Mouse (Mus musculus) neural tube, embryonic 14.5 days (tissue): Measurements from ENCODE around the gene Klhdc3. TPM values are rescaled to one million over a fixed set of nuclear protein-coding genes. Genes with fewer than 3 reads are reported as not detected.

Source experiments
- ATAC-seq: fragments of 200-750 bp; cut with Nextera tagmentation; 2 replicates; pipeline ENCODE4 v1.8.0; 2017; ENCODE audit warnings: low read depth, mild to moderate bottlenecking, moderate TSS enrichment, moderate library complexity
- H3K27ac ChIP-seq: fragments of 300-500 bp; sonication (generic); 2 replicates; pipeline ENCODE4 v1.5.1; 2014; ENCODE audit warnings: low read depth, mild to moderate bottlenecking, control low read depth, low read length, moderate library complexity, mixed read lengths
- H3K27me3 ChIP-seq: fragments of 300-500 bp; sonication (generic); 2 replicates; pipeline ENCODE4 v1.6.1; 2014; ENCODE audit warnings: low read length; ENCODE audit not compliant: control insufficient read depth, insufficient read depth
- H3K36me3 ChIP-seq: fragments of 300-500 bp; sonication (generic); 2 replicates; pipeline ENCODE4 v1.6.1; 2014; ENCODE audit warnings: low read length, mixed read lengths; ENCODE audit not compliant: control insufficient read depth, insufficient read depth
- H3K4me1 ChIP-seq: fragments of 300-500 bp; sonication (generic); 2 replicates; pipeline ENCODE4 v1.6.1; 2014; ENCODE audit warnings: low read length; ENCODE audit not compliant: control insufficient read depth, insufficient read depth
- H3K4me2 ChIP-seq: fragments of 300-500 bp; sonication (generic); 2 replicates; pipeline ENCODE4 v1.6.1; 2014; ENCODE audit warnings: mild to moderate bottlenecking, low read depth, low read length, control low read depth
- H3K4me3 ChIP-seq: fragments of 300-500 bp; sonication (generic); 2 replicates; pipeline ENCODE4 v1.5.1; 2014; ENCODE audit warnings: low read depth, low read length, control low read depth, mixed read lengths
- H3K9ac ChIP-seq: fragments of 300-500 bp; sonication (generic); replicated peaks from 2 replicates; pipeline ENCODE4 v1.6.1; 2014; ENCODE audit warnings: low read depth, mild to moderate bottlenecking, control low read depth, low read length, mixed read lengths
- H3K9me3 ChIP-seq: fragments of 300-500 bp; sonication (generic); 2 replicates; pipeline ENCODE4 v1.6.1; 2016; ENCODE audit warnings: low read length; ENCODE audit not compliant: control insufficient read depth
- WGBS: fragments of 180-500 bp; shearing (Covaris S2); extraction: QIAGEN DNeasy Blood & Tissue Kit; methylation state at CpG from one replicate; pipeline ENCODE4 v1.1.7; 2014; 5-methylcytosine and 5-hydroxymethylcytosine counted together
- polyA plus RNA-seq: library from polyadenylated mRNA; unstranded; fragments of >200 nt; fragmentation: Nextera tagmentation; extraction: Ambion mirVana; gene quantifications from 2 replicates; pipeline ENCODE4 v1.2.1, GENCODE M21; 2014

Klhdc3 gene
- polyA plus RNA-seq = 151 and 161 TPM in 2 replicates

DNA sequence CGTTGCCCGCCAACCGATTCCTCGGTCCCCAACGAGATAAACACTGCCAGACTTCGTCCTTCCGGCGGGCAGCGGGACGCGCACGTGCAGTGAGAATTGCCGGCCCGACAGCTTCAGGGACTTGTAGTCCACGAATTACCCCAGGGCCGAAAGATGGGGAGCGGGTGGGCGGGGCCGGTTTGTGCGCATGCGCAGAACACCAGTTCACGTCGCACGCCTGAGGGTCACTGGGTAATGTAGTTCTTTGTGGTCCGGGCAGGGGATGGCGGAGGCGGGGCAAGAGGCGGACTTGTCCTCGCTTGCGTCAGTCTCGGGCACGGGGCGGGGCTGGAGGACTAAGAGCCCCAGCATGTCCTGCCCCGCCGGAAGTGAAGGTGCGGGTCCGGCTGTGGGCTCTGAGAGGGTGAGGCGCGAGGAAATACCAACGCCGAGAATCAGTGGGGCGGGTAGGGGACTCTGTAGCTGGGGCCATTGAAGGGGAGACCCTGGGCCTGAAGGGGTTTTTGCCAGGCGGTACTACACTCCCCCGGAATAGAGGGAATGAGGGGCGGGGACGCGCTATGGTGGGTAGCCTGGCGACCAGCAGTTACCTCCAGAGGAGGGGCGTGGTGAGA, at the start of gene Klhdc3:
Gene Klhdc3, minus strand, starts transcription at position 155 of the 614 bp plus-strand sequence.
- Histone ChIP-seq H3K27me3 (no peaks in the 10 kb centered on the region), H3K27ac (peak within 1 kb of the TSS; percentile 85), H3K36me3 (peaks cover 46% of the 10 kb centered on the region), H3K4me2 (peak within 1 kb of the TSS; percentile 87), H3K9me3 (no peaks in the 10 kb centered on the region), H3K4me1 (peaks cover 20% of the 10 kb centered on the region), H3K9ac (peak within 1 kb of the TSS; percentile 65), H3K4me3 (peak within 1 kb of the TSS; percentile 79)
- 0% methylated on average over 49 of the region's 49 CpGs for WGBS
- peak; percentile 96 for ATAC-seq

- no peaks in the 10 kb centered on the region for H3K4me1 ChIP-seq
- 0 out of 2 replicates have a peak, but pooled peaks cover 2% of the 10 kb centered on the region for H3K27me3 ChIP-seq
- WGBS = 15% methylated on average over 24 of the region's 24 CpGs
- no peaks in the 10 kb centered on the region for H3K9me3 ChIP-seq
- 0 out of 2 replicates have a peak within 1 kb of the TSS, but pooled peaks have one; percentile 1 for H3K9ac ChIP-seq
- no peak within 1 kb of the TSS for H3K27ac ChIP-seq
- no peak within 1 kb of the TSS for H3K4me3 ChIP-seq
- H3K4me2 ChIP-seq = no peak within 1 kb of the TSS
- ATAC-seq = no peak
- H3K36me3 ChIP-seq = no peaks in the 10 kb centered on the region; the same call in 1 of the 2 replicates
These were observed 48.2 kb upstream of the Klhdc3 start, which contains the start of gene Gnmt for GRCm38 (mm10) chr17:46728904-46729318. TSS of gene Gnmt (minus strand) at chr17:46729168.

GRCm38 (mm10) chr17:46728496-46728895, 47.8 kb upstream of the Klhdc3 start:
- no peaks in the 10 kb centered on the region for H3K9me3 ChIP-seq
- WGBS = 50% methylated on average over 11 of the region's 11 CpGs
- H3K4me1 ChIP-seq = no peaks in the 10 kb centered on the region
- H3K27me3 ChIP-seq = 0 out of 2 replicates have a peak, but pooled peaks cover 2% of the 10 kb centered on the region
- no peak for ATAC-seq
- H3K9ac ChIP-seq = no peak overlapping the region
- H3K27ac ChIP-seq = no peak overlapping the region
- H3K36me3 ChIP-seq = no peaks in the 10 kb centered on the region; the same call in 1 of the 2 replicates
- no peak overlapping the region for H3K4me2 ChIP-seq
- no peak overlapping the region for H3K4me3 ChIP-seq

DNA sequence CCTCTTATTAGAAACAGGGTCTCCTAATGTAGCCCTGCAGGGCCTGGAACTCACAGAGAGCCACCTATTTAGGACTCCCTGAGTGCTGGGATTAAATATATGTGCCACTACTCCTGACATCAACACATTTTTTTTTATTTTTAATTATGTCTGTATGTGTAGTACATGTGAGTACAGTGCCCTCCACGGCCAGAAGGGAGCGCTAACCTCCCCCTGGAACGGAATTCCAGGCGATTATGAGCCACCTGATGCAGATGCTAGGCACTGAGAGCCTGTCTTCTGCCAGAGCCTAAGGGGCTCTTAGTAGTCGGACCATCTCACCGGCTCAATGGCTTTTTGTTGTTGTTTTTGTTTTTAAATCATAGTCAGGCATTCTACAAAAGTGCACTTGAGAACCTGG, 47.3 kb upstream of the Klhdc3 start:
- Histone ChIP-seq H3K4me2 (no peak overlapping the region), H3K4me1 (no peaks in the 10 kb centered on the region), H3K4me3 (no peak overlapping the region), H3K9ac (no peak overlapping the region), H3K36me3 (no peaks in the 10 kb centered on the region; the same call in 1 of the 2 replicates), H3K27ac (no peak overlapping the region), H3K9me3 (no peaks in the 10 kb centered on the region), H3K27me3 (0 out of 2 replicates have a peak, but pooled peaks cover 2% of the 10 kb centered on the region)
- ATAC-seq = no peak
- WGBS = 34% methylated on average over 6 of the region's 6 CpGs

DNA sequence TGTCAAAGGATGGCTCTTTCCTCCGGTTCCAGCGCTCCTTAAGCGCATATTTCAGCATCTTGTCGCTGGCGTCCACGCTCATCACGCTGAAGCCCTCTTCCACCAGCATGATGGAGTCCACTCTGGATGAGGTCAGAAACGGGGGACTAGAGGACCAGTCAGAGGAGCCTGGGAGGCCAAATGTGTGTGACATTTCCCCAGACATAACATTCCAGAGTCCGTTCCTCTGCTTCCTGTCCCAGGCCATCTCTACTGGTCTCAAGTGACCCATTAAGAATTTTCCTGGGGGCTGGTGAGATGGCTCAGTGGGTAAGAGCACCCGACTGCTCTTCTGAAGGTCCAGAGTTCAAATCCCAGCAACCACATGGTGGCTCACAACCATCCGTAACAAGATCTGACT, 46.6 kb upstream of the Klhdc3 start:
- H3K27me3 ChIP-seq = 0 out of 2 replicates have a peak, but pooled peaks cover 2% of the 10 kb centered on the region
- no peaks in the 10 kb centered on the region; the same call in 1 of the 2 replicates for H3K36me3 ChIP-seq
- H3K4me2 ChIP-seq = no peak overlapping the region
- H3K27ac ChIP-seq = no peak overlapping the region
- no peaks in the 10 kb centered on the region for H3K4me1 ChIP-seq
- 94% methylated on average over 11 of the region's 11 CpGs for WGBS
- ATAC-seq = no peak
- H3K9ac ChIP-seq = no peak overlapping the region
- no peaks in the 10 kb centered on the region for H3K9me3 ChIP-seq
- H3K4me3 ChIP-seq = no peak overlapping the region

- WGBS = 92% methylated on average over 25 of the region's 26 CpGs
- Histone ChIP-seq H3K9me3 (no peaks in the 10 kb centered on the region), H3K4me2 (no peak overlapping the region), H3K27ac (no peak overlapping the region), H3K4me1 (no peaks in the 10 kb centered on the region), H3K36me3 (peaks cover 8% of the 10 kb centered on the region), H3K9ac (no peak overlapping the region), H3K4me3 (no peak overlapping the region), H3K27me3 (0 out of 2 replicates have a peak, but pooled peaks cover 2% of the 10 kb centered on the region)
- no peak for ATAC-seq
These were observed 45.3 kb upstream of the Klhdc3 start for GRCm38 (mm10) chr17:46725731-46726645.

DNA sequence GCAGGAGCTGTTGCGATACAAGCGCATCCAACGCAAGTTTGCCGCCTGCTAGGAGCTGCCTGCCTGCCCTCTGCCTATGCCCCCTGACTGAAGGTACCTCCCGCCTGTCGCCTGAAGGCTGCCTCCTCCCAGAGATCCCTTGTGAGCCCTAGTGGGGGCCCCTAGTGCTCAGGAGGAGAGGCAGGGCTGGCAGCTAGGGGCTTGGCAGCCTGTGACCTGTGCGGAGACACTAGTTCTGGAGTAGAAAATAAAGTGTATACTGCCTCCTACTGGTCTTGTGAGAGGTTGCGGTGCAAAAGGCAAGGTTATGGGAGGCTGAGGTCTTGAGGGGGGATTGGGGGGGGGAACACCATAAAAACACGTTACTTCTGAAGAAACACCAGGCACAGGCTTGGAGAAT, 44.6 kb upstream of the Klhdc3 start:
- Histone ChIP-seq H3K9me3 (no peaks in the 10 kb centered on the region), H3K9ac (no peak overlapping the region), H3K27ac (no peak overlapping the region), H3K36me3 (peaks cover 8% of the 10 kb centered on the region), H3K4me1 (no peaks in the 10 kb centered on the region), H3K4me3 (no peak overlapping the region), H3K4me2 (no peak overlapping the region), H3K27me3 (0 out of 2 replicates have a peak, but pooled peaks cover 2% of the 10 kb centered on the region)
- ATAC-seq = no peak; the same call in 1 of the 2 replicates
- WGBS = 48% methylated on average over 9 of the region's 9 CpGs

DNA sequence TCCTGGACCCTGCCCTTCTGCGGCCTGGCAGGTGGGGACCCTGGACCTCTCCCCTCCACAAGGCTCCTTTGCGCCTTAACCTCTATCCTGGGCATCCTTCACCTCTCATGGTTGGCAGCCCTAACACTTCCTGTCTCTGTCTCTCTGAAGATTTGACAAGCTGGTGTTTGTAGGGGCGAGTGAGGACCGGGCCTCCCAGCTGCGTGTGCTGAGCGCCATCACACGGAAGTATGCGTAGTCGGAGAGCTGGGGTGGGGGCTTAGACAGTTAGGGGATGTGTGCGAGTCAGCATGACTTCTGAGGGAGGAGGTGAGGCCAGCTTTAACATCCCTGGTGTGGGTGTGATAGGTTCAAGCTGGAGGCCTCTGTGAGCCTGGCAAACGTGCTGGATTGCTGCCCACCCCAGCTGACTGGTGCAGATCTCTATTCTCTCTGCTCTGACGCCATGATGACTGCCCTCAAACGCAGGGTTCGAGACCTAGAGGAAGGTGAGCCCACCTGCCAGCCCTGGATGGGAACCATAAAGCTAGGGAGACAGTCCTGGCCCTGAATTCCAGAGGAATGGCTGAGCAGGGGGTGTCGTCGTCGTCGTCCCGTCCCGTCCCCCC, 43.9 kb upstream of the Klhdc3 start:
- Histone ChIP-seq H3K4me2 (no peak overlapping the region), H3K4me3 (no peak overlapping the region), H3K4me1 (no peaks in the 10 kb centered on the region), H3K36me3 (peaks cover 8% of the 10 kb centered on the region), H3K9ac (no peak overlapping the region), H3K27ac (no peak overlapping the region), H3K9me3 (no peaks in the 10 kb centered on the region), H3K27me3 (0 out of 2 replicates have a peak, but pooled peaks cover 2% of the 10 kb centered on the region)
- ATAC-seq = no peak
- WGBS = 83% methylated on average over 19 of the region's 20 CpGs
